Mouse (Mus musculus): Measurements from ENCODE around the gene Foxn3.
A peak's percentile ranks its signal among the peaks of the same experiment; 100 is the strongest.

Foxn3 gene

GRCm38 (mm10) chr12:99419396-99419760 is 144.0 kb downstream of the Foxn3 start:
- no peak for DNase-seq (ENCODE audit: low read depth in 2 of 2, low spot score in 2 of 2)

DNA sequence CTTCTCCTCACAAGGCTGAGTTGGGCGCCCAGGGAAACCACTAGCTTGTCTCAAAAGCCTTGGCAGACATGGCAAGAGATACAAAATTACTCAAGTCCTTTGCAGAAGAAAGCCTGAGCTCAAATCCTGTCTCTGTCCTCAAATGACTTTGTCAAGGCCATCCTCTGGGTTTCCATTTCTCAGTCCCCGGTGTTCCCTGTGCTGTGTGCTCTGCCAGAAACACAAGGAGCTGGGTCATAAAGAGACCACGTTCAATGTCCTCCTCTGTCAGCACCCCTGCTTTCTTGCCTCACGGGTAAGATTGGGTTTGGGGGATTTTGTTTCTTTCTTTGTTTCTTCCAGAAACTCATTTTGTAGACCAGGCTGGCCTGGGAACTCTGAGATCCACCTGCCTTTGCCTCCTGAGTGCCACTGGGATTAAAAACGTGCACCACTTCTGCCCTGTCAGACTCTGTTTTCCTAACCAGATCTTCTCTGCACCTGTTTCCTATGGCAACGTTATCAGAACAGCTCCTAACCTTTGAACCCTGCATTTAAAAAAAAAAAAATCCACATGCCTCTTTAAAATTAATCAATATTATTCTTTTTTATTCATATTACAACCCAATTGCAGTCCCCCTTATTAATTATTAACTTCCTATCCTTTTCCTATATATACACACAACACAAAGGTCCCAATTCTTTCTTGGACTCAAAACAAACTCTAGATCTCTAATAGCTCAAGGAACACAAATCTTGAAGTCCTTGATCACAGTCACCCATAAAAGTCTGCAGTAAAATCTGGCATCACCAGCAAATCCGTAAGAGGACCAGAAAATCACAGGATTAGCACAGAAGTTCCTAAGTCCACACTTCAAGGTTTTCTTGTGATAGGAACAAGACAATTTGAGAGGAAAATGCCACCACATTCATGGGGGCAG is 144.6 kb downstream of the Foxn3 start:
- DNase-seq (ENCODE audit: low read depth in 2 of 2, low spot score in 2 of 2): no peak

- DNase-seq (ENCODE audit: low read depth in 2 of 2, low spot score in 2 of 2): no peak
Measured at GRCm38 (mm10) chr12:99417885-99418284, 145.5 kb downstream of the Foxn3 start.

- DNase-seq (ENCODE audit: low read depth in 2 of 2, low spot score in 2 of 2): no peak
Measured at GRCm38 (mm10) chr12:99415538-99415937, 147.8 kb downstream of the Foxn3 start.

DNA sequence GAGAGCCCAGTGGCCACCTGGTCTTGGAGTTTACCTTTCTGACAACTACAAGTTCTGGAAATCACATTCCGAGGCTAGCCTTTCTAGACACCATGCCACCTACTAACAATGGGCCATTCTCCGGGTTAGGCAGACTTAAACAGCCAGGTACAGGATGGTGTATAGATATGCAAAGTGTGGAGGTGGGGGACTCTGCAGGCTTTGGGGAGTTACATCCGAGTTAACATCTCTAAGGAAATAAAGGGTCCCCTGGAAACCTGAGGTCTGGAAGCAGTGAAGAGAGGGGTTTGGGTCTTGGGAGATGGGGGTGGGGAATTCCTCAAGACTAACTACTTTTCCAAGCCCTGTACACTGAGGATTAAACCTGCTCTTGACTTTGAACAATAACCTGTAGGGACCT is 150.9 kb downstream of the Foxn3 start:
- no peak for DNase-seq (ENCODE audit: low read depth in 2 of 2, low spot score in 2 of 2)

GRCm38 (mm10) chr12:99412034-99412433 is 151.3 kb downstream of the Foxn3 start:
- no peak for DNase-seq (ENCODE audit: low read depth in 2 of 2, low spot score in 2 of 2)

- DNase-seq (ENCODE audit: low read depth in 2 of 2, low spot score in 2 of 2): no peak
Measured at GRCm38 (mm10) chr12:99408651-99409050, 154.7 kb downstream of the Foxn3 start.

DNA sequence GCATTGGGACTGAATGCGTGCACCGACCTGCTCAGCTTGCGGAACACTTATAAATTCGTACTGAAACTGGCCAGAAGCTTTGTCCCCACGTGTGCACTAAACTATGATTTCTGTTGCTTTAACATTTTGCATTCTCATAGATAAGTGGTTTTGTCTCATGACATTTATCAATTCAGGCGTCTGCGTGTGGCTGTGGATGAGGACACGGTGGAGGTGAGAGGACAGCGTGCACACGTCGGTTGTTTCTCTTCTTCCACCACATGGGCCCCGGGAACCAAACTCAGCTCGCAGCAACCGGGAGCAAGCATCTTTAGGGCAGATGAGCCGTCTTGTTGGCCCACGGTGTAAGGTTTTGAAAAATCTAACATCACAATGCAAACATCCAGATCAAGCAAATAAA is 155.3 kb downstream of the Foxn3 start:
- no peak for DNase-seq (ENCODE audit: low read depth in 2 of 2, low spot score in 2 of 2)

DNA sequence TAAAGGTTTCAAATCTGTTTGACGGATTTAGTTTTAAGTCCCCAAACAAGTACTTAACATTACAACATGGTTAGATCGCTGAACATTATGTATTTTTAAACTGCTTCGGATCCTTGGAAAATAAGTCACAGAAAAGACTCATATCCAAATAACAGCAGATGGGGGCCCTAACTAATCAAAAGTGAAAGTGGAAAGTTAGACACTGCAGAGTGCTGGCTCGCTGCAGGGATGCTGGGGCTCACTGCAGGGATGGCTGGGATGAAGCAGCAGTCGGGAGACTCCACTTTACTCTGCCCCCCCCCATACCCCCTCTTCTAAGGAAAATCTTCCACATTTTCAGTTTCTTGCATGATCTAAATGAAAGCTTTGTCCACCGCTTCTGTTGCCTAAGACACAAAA is 156.1 kb downstream of the Foxn3 start:
- no peak for DNase-seq (ENCODE audit: low read depth in 2 of 2, low spot score in 2 of 2)

- DNase-seq (ENCODE audit: low read depth in 2 of 2, low spot score in 2 of 2): peak; percentile 4 to 23
Measured at GRCm38 (mm10) chr12:99406697-99407317, 156.6 kb downstream of the Foxn3 start.

DNA sequence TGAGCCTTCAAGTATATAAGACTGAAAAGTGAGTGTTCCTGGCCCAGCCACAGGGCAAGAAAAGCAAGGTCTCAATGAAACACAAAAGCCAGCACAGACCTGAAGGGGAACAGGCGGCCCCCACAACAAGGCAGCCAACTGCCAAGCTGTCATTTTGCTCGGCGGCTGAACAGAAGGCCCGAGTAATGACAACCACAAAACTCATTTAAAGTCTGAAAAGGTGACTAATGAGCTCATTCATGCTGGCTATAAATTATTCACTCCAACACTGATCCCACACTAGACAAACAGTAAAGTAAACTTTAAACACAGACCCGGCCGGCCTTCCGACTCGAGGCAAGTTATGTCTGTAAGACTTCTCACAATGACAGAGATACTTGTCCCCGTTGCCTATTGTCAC is 157.1 kb downstream of the Foxn3 start:
- peak in 1 of 2 experiments; percentile 12 for DNase-seq (ENCODE audit: low read depth in 2 of 2, low spot score in 2 of 2)

DNA sequence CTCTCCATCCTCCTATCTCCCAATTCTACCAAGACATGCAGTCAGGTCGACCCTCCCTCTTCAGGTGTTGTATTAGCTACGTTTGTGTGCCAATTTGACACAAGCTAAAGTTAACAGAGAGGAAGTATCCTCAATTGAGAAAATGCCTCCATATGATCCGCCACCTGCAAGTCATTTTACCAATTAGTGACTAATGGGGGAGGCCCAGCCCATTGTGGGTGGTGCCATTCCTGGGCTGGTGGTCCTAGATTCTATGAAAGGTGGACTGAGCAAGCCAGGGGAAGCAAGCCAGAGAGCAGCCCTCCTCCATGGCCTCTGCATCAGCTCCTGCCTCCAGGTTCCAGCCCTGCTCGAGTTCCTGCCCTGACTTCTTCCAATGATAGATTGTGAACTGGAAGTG is 158.0 kb downstream of the Foxn3 start:
- no peak for DNase-seq (ENCODE audit: low read depth in 2 of 2, low spot score in 2 of 2)

GRCm38 (mm10) chr12:99403004-99403403 is 160.4 kb downstream of the Foxn3 start:
- no peak for DNase-seq (ENCODE audit: low read depth in 2 of 2, low spot score in 2 of 2)

- DNase-seq (ENCODE audit: low read depth in 2 of 2, low spot score in 2 of 2): no peak
Measured at GRCm38 (mm10) chr12:99400907-99401306, 162.5 kb downstream of the Foxn3 start.

GRCm38 (mm10) chr12:99399575-99399974 is 163.8 kb downstream of the Foxn3 start:
- no peak for DNase-seq (ENCODE audit: low read depth in 2 of 2, low spot score in 2 of 2)

DNA sequence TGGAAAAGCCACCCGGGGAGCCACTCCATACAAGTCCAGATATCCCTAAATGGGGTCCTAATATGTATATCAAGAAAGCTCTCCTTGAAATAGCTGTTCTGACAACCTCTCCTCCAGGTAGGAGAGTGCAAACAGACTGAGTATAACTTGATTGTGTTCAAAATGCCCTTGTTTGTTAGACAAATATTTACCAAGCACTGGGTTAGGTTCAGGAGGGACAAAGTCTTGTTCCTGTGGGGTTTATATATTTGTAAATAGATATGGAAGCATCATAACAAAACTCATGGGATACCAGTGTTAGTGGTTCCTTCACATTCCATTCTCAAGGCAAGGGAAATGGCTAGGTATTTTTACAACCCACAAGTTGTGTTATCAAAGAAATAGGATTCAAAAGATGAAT is 166.9 kb downstream of the Foxn3 start:
- no peak for DNase-seq (ENCODE audit: low read depth in 2 of 2, low spot score in 2 of 2)

GRCm38 (mm10) chr12:99395082-99395481 is 168.3 kb downstream of the Foxn3 start:
- no peak for DNase-seq (ENCODE audit: low read depth in 2 of 2, low spot score in 2 of 2)

DNA sequence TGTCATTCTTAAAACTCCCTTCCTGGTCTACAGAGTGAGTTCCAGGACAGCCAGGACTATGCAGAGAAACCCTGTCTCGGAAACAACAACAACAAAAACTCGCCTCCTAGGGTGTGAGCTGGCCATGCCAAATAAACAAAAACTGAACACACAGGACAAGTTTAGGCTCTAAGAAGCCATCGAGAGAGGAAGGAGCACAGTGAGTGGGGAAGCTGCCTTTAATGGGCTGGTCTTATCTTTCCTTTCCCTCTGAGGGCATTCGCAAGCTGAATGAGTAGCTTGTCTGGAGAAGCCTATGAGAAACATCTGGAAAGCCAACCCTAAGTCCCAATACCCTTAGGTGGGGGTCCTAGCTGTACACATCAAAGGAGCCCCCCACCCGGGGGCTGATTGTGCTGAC is 168.7 kb downstream of the Foxn3 start:
- DNase-seq (ENCODE audit: low read depth in 2 of 2, low spot score in 2 of 2): no peak

DNA sequence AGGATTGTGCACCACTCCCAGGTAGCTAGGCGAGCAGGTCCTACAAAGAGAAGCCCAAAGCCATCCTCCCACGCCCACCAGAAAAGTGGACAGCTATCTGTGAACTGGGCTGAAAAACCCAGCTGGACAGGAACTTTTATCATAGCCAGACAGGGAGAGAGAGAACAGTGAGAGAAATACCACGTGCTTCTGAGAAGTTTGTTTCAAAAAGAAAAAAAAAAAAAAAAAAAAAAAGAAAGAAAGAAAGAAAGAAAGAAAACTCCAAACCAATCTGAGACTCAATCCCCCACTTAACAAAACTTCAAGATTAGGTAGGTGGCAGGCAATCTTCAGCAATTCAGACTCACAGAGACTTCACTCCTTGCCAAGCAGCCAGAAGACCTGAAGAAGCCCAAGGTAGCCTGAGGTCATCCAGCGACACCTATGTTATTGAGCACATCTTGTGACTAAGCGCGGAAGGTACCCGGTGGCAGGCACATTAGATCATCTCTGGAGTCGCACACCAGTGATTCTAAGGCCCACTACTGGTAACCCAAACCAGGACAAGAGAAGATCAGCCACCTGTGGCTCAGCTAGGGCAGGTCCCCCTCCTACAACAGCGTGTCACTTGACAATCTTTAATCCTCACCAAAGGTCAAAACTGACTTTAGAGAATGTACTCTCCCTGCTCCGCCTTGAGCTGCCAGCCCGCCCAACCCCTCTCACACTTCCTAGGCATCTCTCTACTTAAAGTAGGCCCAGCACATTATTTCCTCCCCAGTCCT is 169.3 kb downstream of the Foxn3 start:
- no peak for DNase-seq (ENCODE audit: low read depth in 2 of 2, low spot score in 2 of 2)

DNA sequence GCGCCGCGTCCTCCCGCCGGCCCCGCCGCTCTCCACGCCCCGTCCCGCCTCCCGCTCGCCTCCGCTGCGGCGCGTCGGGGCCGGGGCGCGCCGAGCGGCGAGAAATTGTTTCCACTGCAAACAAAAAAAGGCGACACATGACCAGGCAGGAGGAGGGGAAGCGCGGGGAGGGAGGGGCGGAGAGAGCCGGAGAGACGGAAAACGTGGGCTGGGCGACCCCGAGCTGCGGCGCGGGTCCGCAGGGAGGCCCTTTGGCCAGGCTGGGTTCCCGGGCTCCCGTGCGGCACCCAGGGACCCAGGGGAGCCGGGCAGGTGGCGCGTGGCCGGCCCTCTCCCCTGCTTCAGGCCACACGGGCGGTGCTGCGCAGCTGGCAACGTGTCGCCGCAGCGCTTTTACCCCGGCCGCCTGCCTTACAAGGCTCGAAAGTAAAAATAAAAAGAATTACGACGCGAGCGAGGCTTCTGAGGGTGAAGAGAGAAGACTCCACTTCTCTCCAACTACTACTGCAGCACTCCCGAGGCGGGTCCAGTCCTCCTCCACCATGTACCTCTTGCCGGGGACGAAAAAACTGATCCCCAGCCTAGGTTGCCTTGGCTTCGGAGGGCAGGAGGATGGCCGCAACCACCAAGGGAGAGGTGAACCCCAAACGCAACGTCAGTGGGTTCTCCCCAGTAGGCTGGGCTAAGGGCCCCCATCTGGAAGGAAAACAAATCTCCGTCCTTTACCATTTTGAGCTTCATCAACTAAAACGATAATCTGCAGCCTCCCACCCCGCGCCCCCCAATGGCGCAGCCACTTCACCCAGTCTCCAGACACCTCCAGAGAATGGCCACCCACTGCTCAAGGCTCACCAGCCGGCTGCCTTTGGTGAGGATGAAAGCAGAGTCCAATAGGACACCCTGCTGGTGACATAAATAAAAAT is 170.2 kb downstream of the Foxn3 start:
- peak; percentile 79 to 85 for DNase-seq (ENCODE audit: low read depth in 2 of 2, low spot score in 2 of 2)
